Mouse (Mus musculus): ENCODE data around the gene Trp53bp2. TPM values are rescaled to one million over a fixed set of nuclear protein-coding genes. Genes with fewer than 3 reads are reported as not detected.

The Trp53bp2 gene
- polyA plus RNA-seq, 1 experiment from 2014 or later, result 20.6 TPM

- H3K9me3 ChIP-seq, result no peaks in the 10 kb centered on the region
- H3K4me1 ChIP-seq, result no peaks in the 10 kb centered on the region
- H3K36me3 ChIP-seq, result no peaks in the 10 kb centered on the region
- no peak overlapping the region for H3K4me3 ChIP-seq
- 76% methylated on average over 7 of the region's 7 CpGs for WGBS
- ATAC-seq (ENCODE audit: insufficient number of reproducible peaks, low FRiP score, low TSS enrichment, low read depth), result no peak
- no peak overlapping the region for H3K4me2 ChIP-seq
- H3K27ac ChIP-seq, result no peak overlapping the region
- no peak overlapping the region for H3K9ac ChIP-seq
- H3K27me3 ChIP-seq, result no peaks in the 10 kb centered on the region
These were observed 28.3 kb upstream of the Trp53bp2 start for GRCm38 (mm10) chr1:182380683-182381082.

- no peaks in the 10 kb centered on the region for H3K36me3 ChIP-seq
- 73% methylated on average over 3 of the region's 3 CpGs for WGBS
- no peaks in the 10 kb centered on the region for H3K4me1 ChIP-seq
- H3K27ac ChIP-seq, result no peak overlapping the region
- ATAC-seq (ENCODE audit: insufficient number of reproducible peaks, low FRiP score, low TSS enrichment, low read depth), result no peak
- no peaks in the 10 kb centered on the region for H3K9me3 ChIP-seq
- H3K4me2 ChIP-seq, result no peak overlapping the region
- H3K27me3 ChIP-seq, result no peaks in the 10 kb centered on the region
- no peak overlapping the region for H3K4me3 ChIP-seq
- H3K9ac ChIP-seq, result no peak overlapping the region
These were observed 27.6 kb upstream of the Trp53bp2 start for GRCm38 (mm10) chr1:182381327-182381726.

GRCm38 (mm10) chr1:182383096-182383495 lies 25.9 kb upstream of the Trp53bp2 start:
- Histone ChIP-seq H3K27ac (no peak overlapping the region), H3K27me3 (no peaks in the 10 kb centered on the region), H3K4me2 (no peak overlapping the region), H3K9me3 (no peaks in the 10 kb centered on the region), H3K36me3 (no peaks in the 10 kb centered on the region), H3K9ac (no peak overlapping the region), H3K4me3 (no peak overlapping the region), H3K4me1 (no peaks in the 10 kb centered on the region)
- ATAC-seq (ENCODE audit: insufficient number of reproducible peaks, low FRiP score, low TSS enrichment, low read depth), result no peak
- 72% methylated on average over 9 of the region's 9 CpGs for WGBS

GRCm38 (mm10) chr1:182386449-182386848 lies 22.5 kb upstream of the Trp53bp2 start:
- Histone ChIP-seq H3K4me1 (0 out of 2 replicates have a peak, but pooled peaks cover 4% of the 10 kb centered on the region), H3K36me3 (no peaks in the 10 kb centered on the region), H3K27me3 (no peaks in the 10 kb centered on the region), H3K4me3 (no peak overlapping the region), H3K9ac (no peak overlapping the region), H3K4me2 (no peak overlapping the region), H3K27ac (no peak overlapping the region), H3K9me3 (no peaks in the 10 kb centered on the region)
- WGBS, result 85% methylated on average over 8 of the region's 8 CpGs
- no peak for ATAC-seq (ENCODE audit: insufficient number of reproducible peaks, low FRiP score, low TSS enrichment, low read depth)

- Histone ChIP-seq H3K4me3 (no peak overlapping the region), H3K9ac (no peak overlapping the region), H3K27ac (no peak overlapping the region), H3K4me1 (0 out of 2 replicates have a peak, but pooled peaks cover 4% of the 10 kb centered on the region), H3K36me3 (no peaks in the 10 kb centered on the region), H3K27me3 (no peaks in the 10 kb centered on the region), H3K9me3 (no peaks in the 10 kb centered on the region), H3K4me2 (no peak overlapping the region)
- no peak for ATAC-seq (ENCODE audit: insufficient number of reproducible peaks, low FRiP score, low TSS enrichment, low read depth)
- 62% methylated on average over 4 of the region's 4 CpGs for WGBS
These were observed 20.2 kb upstream of the Trp53bp2 start for GRCm38 (mm10) chr1:182388729-182389128.

- Histone ChIP-seq H3K4me1 (peaks cover 17% of the 10 kb centered on the region), H3K27ac (peak overlapping the region; percentile 48; the same call in 1 of the 2 replicates), H3K9ac (no peak overlapping the region), H3K36me3 (no peaks in the 10 kb centered on the region), H3K4me2 (no peak overlapping the region), H3K4me3 (no peak overlapping the region), H3K9me3 (no peaks in the 10 kb centered on the region), H3K27me3 (no peaks in the 10 kb centered on the region)
- 50% methylated on average over 8 of the region's 8 CpGs for WGBS
- 0 out of 2 replicates have a peak, but pooled peaks have one; percentile 7 for ATAC-seq (ENCODE audit: insufficient number of reproducible peaks, low FRiP score, low TSS enrichment, low read depth)
These were observed 10.8 kb upstream of the Trp53bp2 start for GRCm38 (mm10) chr1:182398171-182398570.

GRCm38 (mm10) chr1:182398780-182399179 lies 10.2 kb upstream of the Trp53bp2 start:
- Histone ChIP-seq H3K4me1 (peaks cover 19% of the 10 kb centered on the region), H3K27me3 (no peaks in the 10 kb centered on the region), H3K9me3 (no peaks in the 10 kb centered on the region), H3K36me3 (no peaks in the 10 kb centered on the region), H3K4me2 (no peak overlapping the region), H3K4me3 (no peak overlapping the region), H3K9ac (no peak overlapping the region), H3K27ac (peak overlapping the region; percentile 7; the same call in 1 of the 2 replicates)
- 19% methylated on average over 3 of the region's 3 CpGs for WGBS
- ATAC-seq (ENCODE audit: insufficient number of reproducible peaks, low FRiP score, low TSS enrichment, low read depth), result no peak

GRCm38 (mm10) chr1:182399205-182399604 lies 9.8 kb upstream of the Trp53bp2 start:
- Histone ChIP-seq H3K9me3 (no peaks in the 10 kb centered on the region), H3K4me3 (no peak overlapping the region), H3K27ac (peak overlapping the region; percentile 7; the same call in 1 of the 2 replicates), H3K4me1 (peaks cover 19% of the 10 kb centered on the region), H3K9ac (no peak overlapping the region), H3K36me3 (no peaks in the 10 kb centered on the region), H3K27me3 (no peaks in the 10 kb centered on the region), H3K4me2 (no peak overlapping the region)
- 65% methylated on average over 2 of the region's 2 CpGs for WGBS
- no peak for ATAC-seq (ENCODE audit: insufficient number of reproducible peaks, low FRiP score, low TSS enrichment, low read depth)

- Histone ChIP-seq H3K27ac (no peak overlapping the region), H3K4me2 (no peak overlapping the region), H3K27me3 (no peaks in the 10 kb centered on the region), H3K4me3 (no peak overlapping the region), H3K36me3 (no peaks in the 10 kb centered on the region), H3K4me1 (peaks cover 19% of the 10 kb centered on the region), H3K9ac (no peak overlapping the region), H3K9me3 (no peaks in the 10 kb centered on the region)
- ATAC-seq (ENCODE audit: insufficient number of reproducible peaks, low FRiP score, low TSS enrichment, low read depth), result no peak
- WGBS, result 79% methylated on average over 3 of the region's 3 CpGs
These were observed 9.1 kb upstream of the Trp53bp2 start for GRCm38 (mm10) chr1:182399908-182400307.

GRCm38 (mm10) chr1:182403076-182403475 lies 5.9 kb upstream of the Trp53bp2 start:
- Histone ChIP-seq H3K27me3 (no peaks in the 10 kb centered on the region), H3K27ac (no peak overlapping the region), H3K9ac (no peak overlapping the region), H3K9me3 (no peaks in the 10 kb centered on the region), H3K4me1 (peaks cover 23% of the 10 kb centered on the region), H3K4me3 (no peak overlapping the region), H3K36me3 (no peaks in the 10 kb centered on the region), H3K4me2 (no peak overlapping the region)
- 51% methylated on average over 13 of the region's 13 CpGs for WGBS
- no peak for ATAC-seq (ENCODE audit: insufficient number of reproducible peaks, low FRiP score, low TSS enrichment, low read depth)

GRCm38 (mm10) chr1:182406621-182407020 lies 2.4 kb upstream of the Trp53bp2 start:
- Histone ChIP-seq H3K4me1 (peaks cover 26% of the 10 kb centered on the region), H3K9ac (no peak overlapping the region), H3K4me2 (no peak overlapping the region), H3K27ac (no peak overlapping the region), H3K27me3 (no peaks in the 10 kb centered on the region), H3K9me3 (no peaks in the 10 kb centered on the region), H3K36me3 (no peaks in the 10 kb centered on the region), H3K4me3 (no peak overlapping the region)
- no peak for ATAC-seq (ENCODE audit: insufficient number of reproducible peaks, low FRiP score, low TSS enrichment, low read depth)
- 44% methylated on average over 4 of the region's 4 CpGs for WGBS

- H3K4me2 ChIP-seq, result peak overlapping the region; percentile 58
- H3K27ac ChIP-seq, result peak overlapping the region; percentile 92
- H3K9me3 ChIP-seq, result no peaks in the 10 kb centered on the region
- no peaks in the 10 kb centered on the region for H3K27me3 ChIP-seq
- no peaks in the 10 kb centered on the region for H3K36me3 ChIP-seq
- H3K9ac ChIP-seq, result peak overlapping the region; percentile 60
- WGBS, result 4% methylated on average over 13 of the region's 13 CpGs
- peak overlapping the region; percentile 73 for H3K4me3 ChIP-seq
- no peak for ATAC-seq (ENCODE audit: insufficient number of reproducible peaks, low FRiP score, low TSS enrichment, low read depth)
- peaks cover 31% of the 10 kb centered on the region for H3K4me1 ChIP-seq
These were observed 729 bp upstream of the Trp53bp2 start for GRCm38 (mm10) chr1:182408243-182408642.
